Mouse (Mus musculus) forebrain, embryonic 13.5 days (tissue): ENCODE results near the gene Fat2. TPM values are rescaled to one million over a fixed set of nuclear protein-coding genes. Genes with fewer than 3 reads are reported as not detected.

Source experiments
- ATAC-seq: fragments of 200-750 bp; cut with Nextera tagmentation; 2 replicates; pipeline ENCODE4 v1.8.0; 2017
- H3K27ac ChIP-seq: fragments of 300-500 bp; sonication (generic); 2 replicates; pipeline ENCODE4 v1.5.1; 2015; ENCODE audit warnings: inconsistent platforms, mild to moderate bottlenecking, moderate library complexity
- H3K27me3 ChIP-seq: fragments of 300-500 bp; sonication (generic); 2 replicates; pipeline ENCODE4 v1.6.1; 2015; ENCODE audit warnings: mild to moderate bottlenecking, inconsistent platforms
- H3K36me3 ChIP-seq: fragments of 300-500 bp; sonication (generic); 2 replicates; pipeline ENCODE4 v1.6.1; 2015; ENCODE audit warnings: mild to moderate bottlenecking, inconsistent platforms; ENCODE audit not compliant: poor library complexity, severe bottlenecking
- H3K4me1 ChIP-seq: fragments of 300-500 bp; sonication (generic); 2 replicates; pipeline ENCODE4 v1.6.1; 2015; ENCODE audit warnings: inconsistent platforms
- H3K4me2 ChIP-seq: fragments of 300-500 bp; sonication (generic); 2 replicates; pipeline ENCODE4 v1.6.1; 2015; ENCODE audit warnings: inconsistent platforms, mild to moderate bottlenecking, moderate library complexity
- H3K4me3 ChIP-seq: fragments of 300-500 bp; sonication (generic); 2 replicates; pipeline ENCODE4 v1.5.1; 2015; ENCODE audit warnings: mild to moderate bottlenecking, inconsistent platforms
- H3K9ac ChIP-seq: fragments of 300-500 bp; sonication (generic); 2 replicates; pipeline ENCODE4 v1.6.1; 2015; ENCODE audit warnings: mild to moderate bottlenecking, inconsistent platforms
- H3K9me3 ChIP-seq: fragments of 300-500 bp; sonication (generic); replicated peaks from 2 replicates; pipeline ENCODE4 v1.6.1; 2016; ENCODE audit warnings: inconsistent platforms
- WGBS: fragments of 180-500 bp; shearing (Covaris S2); methylation state at CpG from one replicate; pipeline ENCODE4 v1.1.7; 2015; 5-methylcytosine and 5-hydroxymethylcytosine counted together
- polyA plus RNA-seq: library from polyadenylated mRNA; unstranded; fragments of >200 nt; fragmentation: Nextera tagmentation; extraction: Ambion mirVana; gene quantifications from 2 replicates; pipeline ENCODE4 v1.2.1, GENCODE M21; 2015

The Fat2 gene
- polyA plus RNA-seq, 1 experiment from 2014 or later, result not detected

DNA sequence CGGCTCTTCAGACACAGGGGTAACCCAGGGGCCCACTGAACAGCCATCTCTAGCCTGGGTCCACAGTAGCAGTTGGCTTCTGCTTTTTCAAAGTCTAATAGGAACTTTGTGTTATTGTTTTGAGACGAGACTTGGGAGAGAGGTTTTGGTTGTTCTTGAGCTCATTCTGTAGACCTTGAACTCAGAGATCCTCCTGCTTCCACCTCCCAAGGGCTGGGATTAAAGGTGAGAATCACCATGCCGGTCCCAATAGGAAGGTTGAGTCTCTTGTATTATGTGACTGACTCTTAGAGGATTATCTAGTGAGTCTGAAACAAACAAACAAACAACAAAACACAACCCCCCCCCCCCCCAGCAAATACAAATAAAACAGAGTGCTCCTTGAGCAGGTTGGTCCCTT is 117.9 kb downstream of the Fat2 start:
- Histone ChIP-seq H3K36me3 (peaks cover 59% of the 10 kb centered on the region), H3K4me1 (no peaks in the 10 kb centered on the region), H3K4me3 (no peak overlapping the region), H3K9ac (no peak overlapping the region), H3K9me3 (no peaks in the 10 kb centered on the region), H3K27me3 (no peaks in the 10 kb centered on the region), H3K27ac (no peak overlapping the region), H3K4me2 (no peak overlapping the region)
- 77% methylated on average over 3 of the region's 3 CpGs for WGBS
- ATAC-seq, result no peak

DNA sequence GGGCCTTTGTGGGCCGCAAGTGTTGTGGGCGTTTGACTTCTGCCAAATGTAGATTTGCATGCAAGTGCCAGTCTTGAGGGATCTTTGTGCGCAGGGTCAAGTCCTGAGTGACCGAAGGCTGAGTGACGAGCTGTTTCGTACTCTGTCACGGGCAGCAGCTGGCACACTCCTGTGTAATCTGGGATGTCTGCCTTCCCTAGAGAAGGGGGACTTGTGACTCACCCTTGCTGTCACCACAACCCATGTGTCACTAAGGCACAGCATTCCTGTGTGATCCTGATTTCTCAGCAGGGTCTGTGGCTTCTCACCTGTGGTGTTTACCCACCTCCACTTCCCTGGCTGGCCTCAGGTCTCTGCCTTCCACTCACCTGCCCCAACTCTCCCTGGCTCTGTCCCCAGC is 118.5 kb downstream of the Fat2 start:
- ATAC-seq, result no peak
- Histone ChIP-seq H3K27me3 (no peaks in the 10 kb centered on the region), H3K4me2 (no peak overlapping the region), H3K36me3 (peaks cover 54% of the 10 kb centered on the region), H3K4me3 (no peak overlapping the region), H3K4me1 (no peaks in the 10 kb centered on the region), H3K9ac (no peak overlapping the region), H3K9me3 (no peaks in the 10 kb centered on the region), H3K27ac (no peak overlapping the region)
- 96% methylated on average over 7 of the region's 7 CpGs for WGBS

DNA sequence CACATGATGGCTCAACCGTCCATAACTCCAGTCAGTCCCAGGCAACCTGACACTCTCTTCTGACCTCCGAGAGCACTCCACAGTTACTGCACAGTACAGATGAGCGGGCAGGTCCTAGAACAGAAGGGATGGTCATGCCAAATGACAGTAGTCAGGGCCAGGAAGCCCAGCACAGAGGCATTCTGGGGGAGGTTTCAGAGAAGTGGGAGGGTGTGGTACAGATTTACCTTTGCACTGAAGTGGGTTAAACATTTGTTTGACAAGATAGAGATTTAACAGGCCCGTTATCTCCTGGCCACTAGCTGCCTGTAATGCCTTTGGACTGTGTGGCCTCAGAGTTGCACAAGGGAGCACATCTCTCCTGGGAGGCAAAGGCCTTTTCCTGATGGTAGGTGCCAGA is 118.9 kb downstream of the Fat2 start:
- no peak overlapping the region for H3K4me2 ChIP-seq
- H3K36me3 ChIP-seq, result peaks cover 50% of the 10 kb centered on the region
- 89% methylated on average over 4 of the region's 4 CpGs for WGBS

DNA sequence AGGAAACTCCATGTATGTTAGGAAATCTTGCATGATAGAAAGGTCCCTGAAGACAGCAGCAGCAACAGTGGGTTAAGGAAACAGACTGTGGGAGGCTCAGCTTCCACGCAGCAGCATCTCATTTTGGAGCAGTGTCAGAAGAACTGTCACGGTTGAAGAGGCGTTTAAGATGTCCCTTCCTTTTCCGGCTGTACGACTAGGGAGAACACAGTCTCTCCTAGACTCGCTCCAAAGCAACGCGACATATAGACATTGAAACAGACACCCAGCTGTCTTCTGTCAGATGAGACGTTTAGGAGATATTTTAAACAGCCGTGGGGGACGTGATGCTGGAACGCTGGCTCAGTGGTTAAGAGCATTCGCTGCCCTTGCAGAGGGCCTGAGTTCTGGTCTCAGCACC is 119.5 kb downstream of the Fat2 start:
- Histone ChIP-seq H3K27me3 (no peaks in the 10 kb centered on the region), H3K27ac (no peak overlapping the region), H3K9ac (no peak overlapping the region), H3K9me3 (no peaks in the 10 kb centered on the region), H3K4me3 (no peak overlapping the region), H3K36me3 (peaks cover 44% of the 10 kb centered on the region), H3K4me1 (no peaks in the 10 kb centered on the region), H3K4me2 (no peak overlapping the region)
- WGBS, result 89% methylated on average over 13 of the region's 13 CpGs
- ATAC-seq, result no peak

More for the DNA sequence above, 118.9 kb downstream of the Fat2 start:
- H3K27me3 ChIP-seq, result no peaks in the 10 kb centered on the region
- no peaks in the 10 kb centered on the region for H3K9me3 ChIP-seq
- no peaks in the 10 kb centered on the region for H3K4me1 ChIP-seq
- no peak for ATAC-seq
- H3K27ac ChIP-seq, result no peak overlapping the region
- H3K9ac ChIP-seq, result no peak overlapping the region
- no peak overlapping the region for H3K4me3 ChIP-seq

DNA sequence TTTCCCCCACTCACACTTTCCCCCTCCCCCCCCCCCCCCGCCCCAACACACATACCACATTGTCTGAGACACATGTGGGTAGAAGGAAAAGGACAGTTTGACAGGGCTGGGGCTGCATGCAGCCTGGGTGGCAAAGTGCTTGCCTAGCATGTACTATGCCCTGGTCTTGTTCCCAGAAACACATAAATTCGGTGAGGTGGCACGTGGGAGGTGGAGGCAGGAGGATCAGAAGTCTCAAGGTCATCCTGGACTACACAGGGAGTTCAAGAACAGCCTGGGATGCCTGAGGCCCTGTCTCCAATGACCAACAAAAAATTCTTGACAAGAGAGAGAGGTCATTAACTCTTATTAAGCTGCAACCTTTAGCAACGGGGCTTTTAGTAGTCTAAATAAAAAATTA is 120.3 kb downstream of the Fat2 start:
- Histone ChIP-seq H3K9me3 (no peaks in the 10 kb centered on the region), H3K36me3 (peaks cover 36% of the 10 kb centered on the region), H3K4me2 (no peak overlapping the region), H3K4me1 (no peaks in the 10 kb centered on the region), H3K27me3 (no peaks in the 10 kb centered on the region), H3K4me3 (no peak overlapping the region), H3K9ac (no peak overlapping the region), H3K27ac (no peak overlapping the region)
- ATAC-seq, result no peak
- WGBS, result 67% methylated on average over 4 of the region's 4 CpGs

DNA sequence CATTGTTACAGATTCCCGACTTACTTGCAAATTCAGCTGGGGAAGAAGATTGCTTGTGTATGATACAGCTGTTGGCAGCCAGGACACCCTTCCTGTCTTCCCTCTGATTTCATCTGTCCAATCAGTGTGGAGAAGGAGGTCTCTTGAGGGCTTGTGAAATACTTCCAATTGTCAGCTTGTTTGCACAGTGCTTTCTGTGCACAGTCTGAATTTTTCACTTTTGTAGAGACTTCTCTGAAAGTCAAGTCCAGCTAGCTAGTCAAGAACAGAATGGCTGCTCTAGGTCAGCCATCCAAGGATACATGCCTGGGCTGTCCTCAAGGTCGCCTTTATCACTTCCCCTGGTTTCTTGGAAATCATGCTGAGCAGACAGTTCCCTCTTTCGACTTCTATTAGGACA is 121.4 kb downstream of the Fat2 start:
- H3K4me2 ChIP-seq, result no peak overlapping the region
- peaks cover 26% of the 10 kb centered on the region for H3K36me3 ChIP-seq
- WGBS, result 81% methylated on average over 3 of the region's 3 CpGs
- H3K4me3 ChIP-seq, result no peak overlapping the region
- no peak overlapping the region for H3K9ac ChIP-seq
- no peak overlapping the region for H3K27ac ChIP-seq
- ATAC-seq, result no peak
- no peaks in the 10 kb centered on the region for H3K27me3 ChIP-seq
- H3K4me1 ChIP-seq, result no peaks in the 10 kb centered on the region
- no peaks in the 10 kb centered on the region for H3K9me3 ChIP-seq

DNA sequence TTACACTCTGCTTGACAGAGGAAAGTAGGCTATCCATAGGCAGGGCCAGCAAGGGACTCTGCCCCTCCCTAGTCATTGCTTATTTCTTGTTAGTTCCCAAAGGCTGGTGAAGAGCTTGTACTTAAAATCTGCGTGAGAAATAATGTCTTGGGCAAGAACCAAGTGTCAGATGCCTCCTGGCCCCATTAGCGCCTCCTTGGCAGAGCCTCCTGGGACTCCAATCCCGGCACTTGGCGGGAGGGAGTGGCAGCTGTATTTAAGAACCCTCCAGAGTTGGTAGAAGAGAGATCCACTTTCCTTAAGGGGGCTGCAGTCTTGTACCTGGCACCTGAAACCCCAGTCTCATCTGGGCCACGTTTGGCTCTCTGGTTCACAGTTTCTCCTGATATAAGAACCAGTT is 122.2 kb downstream of the Fat2 start:
- Histone ChIP-seq H3K4me1 (no peaks in the 10 kb centered on the region), H3K36me3 (peaks cover 19% of the 10 kb centered on the region), H3K4me3 (no peak overlapping the region), H3K4me2 (no peak overlapping the region), H3K9me3 (no peaks in the 10 kb centered on the region), H3K27ac (no peak overlapping the region), H3K27me3 (no peaks in the 10 kb centered on the region), H3K9ac (no peak overlapping the region)
- 85% methylated on average over 5 of the region's 5 CpGs for WGBS
- ATAC-seq, result no peak

DNA sequence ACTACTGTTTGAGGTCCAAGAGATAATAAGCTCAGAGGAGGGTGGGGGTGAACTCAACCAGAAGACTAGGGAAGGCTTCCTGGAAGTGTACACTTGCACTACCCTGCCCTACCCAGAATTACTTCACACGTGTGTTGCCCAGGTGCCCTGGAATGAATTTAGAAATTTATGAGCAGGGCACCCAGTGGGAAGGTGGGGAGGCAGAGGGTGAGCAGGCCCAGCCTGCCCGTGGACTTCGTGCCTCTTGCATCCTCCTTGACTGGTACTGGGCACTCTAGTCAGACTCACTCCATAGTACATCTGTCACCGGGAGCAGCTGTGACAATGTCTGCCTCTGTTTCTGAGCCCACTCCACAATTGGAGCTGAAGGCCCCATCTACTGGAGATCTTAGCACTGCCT is 122.8 kb downstream of the Fat2 start:
- no peak for ATAC-seq
- no peak overlapping the region for H3K4me3 ChIP-seq
- 99% methylated on average over 4 of the region's 4 CpGs for WGBS

DNA sequence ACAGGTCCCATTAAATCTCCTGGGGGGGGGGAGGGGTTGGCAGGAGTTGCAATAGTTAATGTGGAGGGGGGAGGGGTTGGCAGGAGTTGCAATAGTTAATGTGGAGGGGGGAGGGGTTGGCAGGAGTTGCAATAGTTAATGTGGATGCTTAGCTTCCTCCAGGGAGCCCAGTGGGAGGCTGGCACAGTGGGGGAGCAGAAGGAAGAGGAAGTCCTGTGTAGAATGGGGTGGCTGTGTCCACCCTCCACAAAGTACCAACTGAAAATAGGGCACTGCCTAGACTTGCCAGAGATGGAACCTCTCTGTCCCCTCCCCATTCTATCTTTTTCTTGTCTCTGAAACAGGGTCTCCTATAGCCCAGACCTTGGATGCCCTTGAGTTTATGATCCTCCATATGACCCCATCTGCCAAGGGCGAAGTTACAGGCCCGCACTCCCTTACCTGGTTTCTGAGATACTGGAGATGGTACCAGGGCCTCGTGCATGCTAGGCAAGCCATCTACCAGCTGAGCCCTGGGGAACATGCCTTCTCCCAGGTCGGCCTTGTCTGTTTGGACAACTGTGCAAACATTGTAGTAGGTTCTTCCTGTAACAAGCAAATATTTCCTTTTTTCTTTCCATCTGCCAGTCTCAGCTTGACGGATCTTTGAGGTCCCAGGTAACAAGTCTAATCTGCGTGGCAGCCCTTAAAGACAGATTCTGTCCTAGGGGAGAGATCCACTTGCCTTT is 126.6 kb downstream of the Fat2 start:
- Histone ChIP-seq H3K9ac (no peak overlapping the region), H3K27ac (no peak overlapping the region), H3K27me3 (no peaks in the 10 kb centered on the region), H3K4me3 (no peak overlapping the region), H3K4me2 (no peak overlapping the region), H3K4me1 (peaks cover 14% of the 10 kb centered on the region), H3K9me3 (no peaks in the 10 kb centered on the region), H3K36me3 (no peaks in the 10 kb centered on the region)
- no peak for ATAC-seq
- 93% methylated on average over 6 of the region's 6 CpGs for WGBS

More for the DNA sequence above, 122.8 kb downstream of the Fat2 start:
- H3K9ac ChIP-seq, result no peak overlapping the region
- H3K27me3 ChIP-seq, result no peaks in the 10 kb centered on the region
- peaks cover 14% of the 10 kb centered on the region for H3K36me3 ChIP-seq
- no peaks in the 10 kb centered on the region for H3K9me3 ChIP-seq
- no peaks in the 10 kb centered on the region for H3K4me1 ChIP-seq
- no peak overlapping the region for H3K4me2 ChIP-seq
- H3K27ac ChIP-seq, result no peak overlapping the region

DNA sequence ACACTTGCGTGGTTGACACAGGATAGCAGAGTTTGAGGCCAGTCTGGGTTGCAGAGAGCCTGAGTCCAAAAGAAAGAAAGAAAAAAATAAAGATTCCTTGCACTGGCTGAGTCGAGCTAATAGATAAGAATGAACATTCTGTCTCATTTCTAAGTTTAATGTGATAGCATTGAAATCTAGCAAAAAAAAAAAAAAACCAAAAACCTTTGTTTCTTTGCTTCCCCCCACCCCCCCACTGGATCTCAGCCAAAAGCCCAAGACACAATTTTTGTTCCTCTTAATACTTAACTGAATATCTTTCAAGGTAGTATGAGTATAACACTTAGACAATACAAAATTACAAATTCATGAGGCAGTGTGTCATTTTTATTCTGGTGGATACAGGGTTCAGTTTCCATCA is 127.3 kb downstream of the Fat2 start:
- Histone ChIP-seq H3K9ac (no peak overlapping the region), H3K27me3 (no peaks in the 10 kb centered on the region), H3K9me3 (no peaks in the 10 kb centered on the region), H3K27ac (no peak overlapping the region), H3K36me3 (no peaks in the 10 kb centered on the region), H3K4me2 (no peak overlapping the region), H3K4me3 (no peak overlapping the region), H3K4me1 (peaks cover 16% of the 10 kb centered on the region)
- ATAC-seq, result no peak
- 82% methylated on average over 2 of the region's 2 CpGs for WGBS

DNA sequence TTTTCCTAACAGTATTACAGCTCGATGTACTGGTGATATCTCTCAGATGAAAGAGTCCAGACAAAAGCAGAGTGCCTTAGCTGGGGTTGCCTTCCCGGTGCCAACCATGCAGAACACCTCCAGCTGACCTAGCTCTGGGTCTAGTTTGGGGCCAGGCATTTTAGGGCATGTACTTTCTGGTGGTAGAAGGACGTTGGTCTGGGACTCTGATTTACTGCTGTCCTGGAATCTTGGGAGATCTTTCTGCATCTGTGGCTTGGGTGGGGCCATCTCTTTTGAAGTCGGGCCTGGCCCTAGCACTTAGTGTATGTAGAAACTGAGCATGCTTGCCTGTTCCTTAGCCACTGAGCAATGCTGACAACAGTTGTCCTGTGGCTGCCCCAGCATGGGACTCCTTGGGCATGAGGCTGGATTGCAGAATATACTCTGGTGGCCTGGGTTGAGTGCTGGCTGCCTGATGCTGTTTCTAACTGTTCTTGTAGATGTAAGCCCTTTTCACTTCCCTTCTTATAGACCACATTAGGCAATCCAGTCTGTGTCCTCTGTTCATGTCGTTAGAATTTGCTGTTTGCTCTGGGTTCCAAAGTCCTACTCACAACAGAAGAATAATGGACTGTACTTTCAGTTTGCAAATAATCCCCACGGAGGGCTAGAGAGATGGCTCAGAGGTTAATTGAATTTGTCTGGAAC is 128.2 kb downstream of the Fat2 start:
- H3K4me2 ChIP-seq, result no peak overlapping the region
- 72% methylated on average over 6 of the region's 6 CpGs for WGBS
- no peak overlapping the region for H3K9ac ChIP-seq
- H3K27ac ChIP-seq, result no peak overlapping the region
- H3K36me3 ChIP-seq, result no peaks in the 10 kb centered on the region
- H3K9me3 ChIP-seq, result no peaks in the 10 kb centered on the region
- no peak for ATAC-seq
- H3K27me3 ChIP-seq, result no peaks in the 10 kb centered on the region
- H3K4me3 ChIP-seq, result no peak overlapping the region
- H3K4me1 ChIP-seq, result peaks cover 16% of the 10 kb centered on the region

DNA sequence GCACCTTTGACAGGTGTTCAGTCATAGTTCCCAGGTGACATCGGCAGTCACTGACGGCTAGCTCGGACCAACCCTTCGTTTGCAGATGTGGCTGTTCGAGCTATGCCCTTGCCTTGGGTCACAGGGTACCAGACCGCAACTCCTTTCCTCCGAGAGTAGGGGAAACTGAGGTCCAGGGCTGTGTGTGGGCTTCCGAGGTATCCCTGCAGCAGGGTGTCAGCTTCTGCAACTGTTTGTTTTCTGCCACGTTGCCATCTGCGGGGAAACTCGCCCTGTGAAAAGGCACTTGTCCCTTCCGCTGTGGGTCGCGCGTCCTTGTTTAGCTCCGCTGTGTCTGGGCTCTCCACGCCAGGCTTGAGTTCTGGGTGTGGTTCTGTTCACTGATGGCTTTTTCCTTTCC is 131.8 kb downstream of the Fat2 start:
- no peaks in the 10 kb centered on the region for H3K27me3 ChIP-seq
- peak overlapping the region; percentile 68 for H3K4me3 ChIP-seq
- peaks cover 16% of the 10 kb centered on the region for H3K4me1 ChIP-seq
- H3K9me3 ChIP-seq, result no peaks in the 10 kb centered on the region
- WGBS, result 6% methylated on average over 17 of the region's 17 CpGs
- peak; percentile 58 for ATAC-seq
- H3K4me2 ChIP-seq, result peak overlapping the region; percentile 97
- H3K27ac ChIP-seq, result no peak overlapping the region
- H3K36me3 ChIP-seq, result no peaks in the 10 kb centered on the region
- peak overlapping the region; percentile 80 for H3K9ac ChIP-seq
